Mouse (Mus musculus) liver, postnatal 0 days (tissue): ENCODE measurements at regions not wholly inside any gene's neighbourhood (a gene's known extent, or its start where the extent isn't known, plus 50 kb on each side); places are given as distances from the start of the nearest gene placed in this dataset.

Source experiments
- ATAC-seq: fragments of 200-750 bp; cut with Nextera tagmentation; 2 replicates; pipeline ENCODE4 v1.8.0; 2017; ENCODE audit warnings: mild to moderate bottlenecking, moderate library complexity
- DNase-seq: peaks from one replicate; pipeline ENCODE4 v3.0.0-alpha.2; 2016
- H3K27ac ChIP-seq: fragments of 300-500 bp; sonication (generic); 2 replicates; pipeline ENCODE4 v1.5.1; 2014; ENCODE audit warnings: antibody characterized with exemption, moderate library complexity, mild to moderate bottlenecking, low read depth
- H3K27me3 ChIP-seq: fragments of 300-500 bp; sonication (generic); 2 replicates; pipeline ENCODE4 v1.6.1; 2014; ENCODE audit warnings: low read length, control low read depth, mixed read lengths; ENCODE audit not compliant: insufficient read depth
- H3K36me3 ChIP-seq: fragments of 300-500 bp; sonication (generic); replicated peaks from 2 replicates; pipeline ENCODE4 v1.6.1; 2014; ENCODE audit warnings: mild to moderate bottlenecking, control low read depth, low read length, moderate library complexity, mixed read lengths; ENCODE audit not compliant: insufficient read depth
- H3K4me1 ChIP-seq: fragments of 300-500 bp; sonication (generic); 2 replicates; pipeline ENCODE4 v1.6.1; 2014; ENCODE audit warnings: antibody characterized with exemption, mild to moderate bottlenecking, control low read depth; ENCODE audit not compliant: insufficient read depth
- H3K4me2 ChIP-seq: fragments of 300-500 bp; sonication (generic); 2 replicates; pipeline ENCODE4 v1.6.1; 2014; ENCODE audit warnings: low read depth, mild to moderate bottlenecking, low read length, moderate library complexity, mixed read lengths
- H3K4me3 ChIP-seq: fragments of 300-500 bp; sonication (generic); 2 replicates; pipeline ENCODE4 v1.5.1; 2014; ENCODE audit warnings: low read depth, low read length
- H3K9ac ChIP-seq: fragments of 300-500 bp; sonication (generic); replicated peaks from 2 replicates; pipeline ENCODE4 v1.6.1; 2014; ENCODE audit warnings: mild to moderate bottlenecking, moderate library complexity
- H3K9me3 ChIP-seq: fragments of 300-500 bp; sonication (generic); 2 replicates; pipeline ENCODE4 v1.6.1; 2016; ENCODE audit warnings: mild to moderate bottlenecking, control low read depth, low read length, mixed read lengths
- CTCF ChIP-seq: sonication (generic); IDR thresholded peaks from 2 replicates; pipeline ENCODE4 v1.5.1; 2016; ENCODE audit warnings: antibody characterized with exemption, low read depth
- EP300 ChIP-seq: IDR thresholded peaks from 2 replicates; pipeline ENCODE4 v1.6.1; 2016; ENCODE audit warnings: antibody characterized with exemption, low read depth, mild to moderate bottlenecking
- WGBS: fragments of 180-500 bp; shearing (Covaris S2); extraction: QIAGEN DNeasy Blood & Tissue Kit; methylation state at CpG from one replicate; pipeline ENCODE4 v1.1.7; 2014; ENCODE audit not compliant: insufficient replicate concordance; 5-methylcytosine and 5-hydroxymethylcytosine counted together

DNA sequence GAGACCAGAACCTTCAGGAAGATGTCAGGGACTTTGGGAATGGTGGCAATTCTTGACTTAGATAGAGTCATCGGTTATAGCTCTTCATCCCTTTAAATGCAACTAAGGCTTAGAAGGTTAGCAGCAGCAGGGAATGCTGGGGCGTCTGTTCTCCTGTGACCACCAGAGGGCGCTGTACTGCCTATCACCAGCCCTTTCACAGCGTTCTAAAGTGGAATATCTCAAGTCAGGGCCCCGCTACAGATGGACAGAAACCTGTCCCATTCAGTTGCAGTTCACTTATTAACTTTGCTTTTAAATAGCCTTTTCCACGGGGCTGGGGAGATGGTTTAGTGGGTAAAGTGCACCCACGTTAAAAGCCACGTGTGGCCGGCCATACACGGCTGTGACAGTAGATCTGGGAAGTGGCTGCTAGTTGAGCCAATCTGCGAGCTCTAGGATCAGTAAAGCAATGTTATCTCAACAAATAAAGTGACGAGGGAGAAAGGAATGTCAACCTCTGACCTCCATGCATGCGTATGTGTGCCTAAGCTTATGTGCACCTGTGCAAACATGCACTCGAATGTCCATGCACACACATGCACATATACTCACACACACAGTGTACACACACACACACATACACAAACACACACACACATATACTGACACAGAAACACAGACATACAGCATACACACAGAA, 104.3 kb downstream of the Fam168b start:
- Histone ChIP-seq H3K4me2 (no peak overlapping the region), H3K36me3 (no peaks in the 10 kb centered on the region), H3K4me1 (no peaks in the 10 kb centered on the region), H3K27me3 (no peaks in the 10 kb centered on the region), H3K9me3 (no peaks in the 10 kb centered on the region), H3K9ac (no peak overlapping the region), H3K27ac (no peak overlapping the region), H3K4me3 (no peak overlapping the region)
- ATAC-seq (peak; percentile 90), DNase-seq (peak; percentile 66)
- peak; percentile 85 for TF ChIP-seq CTCF
- TF ChIP-seq EP300 = no peak
- 39% methylated on average over 14 of the region's 14 CpGs for WGBS

DNA sequence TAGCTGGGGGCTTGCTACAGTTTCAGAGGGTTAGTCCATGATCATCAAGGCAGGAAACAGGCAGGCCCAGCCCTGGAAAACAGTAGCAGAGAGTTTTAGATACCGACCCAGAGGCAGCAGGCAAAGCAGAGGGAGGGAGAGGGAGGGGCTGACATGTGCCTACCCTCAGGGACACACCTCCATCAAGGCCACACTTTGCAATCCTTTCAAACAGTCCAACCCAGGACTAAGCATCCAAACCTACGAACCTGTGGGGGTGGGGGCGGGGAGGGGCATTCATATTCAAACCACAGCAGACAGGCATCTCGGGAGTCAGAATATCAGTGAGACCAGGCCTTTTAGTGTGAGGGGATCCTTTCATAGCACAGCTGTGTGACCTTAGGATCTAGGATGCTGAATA, 103.2 kb downstream of the Fam168b start:
- H3K27ac ChIP-seq = no peak overlapping the region
- no peaks in the 10 kb centered on the region for H3K9me3 ChIP-seq
- TF ChIP-seq EP300 (no peak), CTCF (no peak)
- no peak overlapping the region for H3K4me3 ChIP-seq
- WGBS = 68% methylated on average over 4 of the region's 4 CpGs
- H3K4me2 ChIP-seq = no peak overlapping the region
- no peaks in the 10 kb centered on the region for H3K4me1 ChIP-seq
- ATAC-seq = no peak
- H3K9ac ChIP-seq = no peak overlapping the region
- no peaks in the 10 kb centered on the region for H3K36me3 ChIP-seq
- DNase-seq = no peak
- H3K27me3 ChIP-seq = no peaks in the 10 kb centered on the region

DNA sequence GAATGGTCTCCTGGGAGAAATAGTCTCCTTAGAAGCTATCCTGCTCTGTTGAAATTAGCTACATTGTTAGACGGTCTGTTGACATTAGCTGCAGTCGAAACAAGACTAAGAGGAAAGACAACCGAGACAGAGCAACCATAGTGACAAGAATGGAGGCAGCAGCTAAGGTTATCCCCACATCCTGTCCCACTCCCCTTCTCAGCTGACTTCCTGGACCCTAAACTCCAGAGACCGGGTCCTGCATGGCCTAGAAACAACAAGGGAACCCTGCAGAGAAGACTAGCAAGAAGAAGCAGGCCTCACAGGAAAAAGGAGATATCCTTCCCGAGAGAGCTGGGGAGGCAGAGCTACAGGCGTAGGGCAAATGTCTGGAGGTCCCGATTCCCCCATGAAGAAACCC, 102.0 kb downstream of the Fam168b start:
- Histone ChIP-seq H3K36me3 (no peaks in the 10 kb centered on the region), H3K27ac (no peak overlapping the region), H3K9ac (no peak overlapping the region), H3K27me3 (no peaks in the 10 kb centered on the region), H3K4me2 (no peak overlapping the region), H3K4me1 (no peaks in the 10 kb centered on the region), H3K4me3 (no peak overlapping the region), H3K9me3 (no peaks in the 10 kb centered on the region)
- no peak for TF ChIP-seq CTCF
- no peak for TF ChIP-seq EP300
- WGBS = 53% methylated on average over 7 of the region's 7 CpGs
- ATAC-seq (no peak), DNase-seq (no peak)

DNA sequence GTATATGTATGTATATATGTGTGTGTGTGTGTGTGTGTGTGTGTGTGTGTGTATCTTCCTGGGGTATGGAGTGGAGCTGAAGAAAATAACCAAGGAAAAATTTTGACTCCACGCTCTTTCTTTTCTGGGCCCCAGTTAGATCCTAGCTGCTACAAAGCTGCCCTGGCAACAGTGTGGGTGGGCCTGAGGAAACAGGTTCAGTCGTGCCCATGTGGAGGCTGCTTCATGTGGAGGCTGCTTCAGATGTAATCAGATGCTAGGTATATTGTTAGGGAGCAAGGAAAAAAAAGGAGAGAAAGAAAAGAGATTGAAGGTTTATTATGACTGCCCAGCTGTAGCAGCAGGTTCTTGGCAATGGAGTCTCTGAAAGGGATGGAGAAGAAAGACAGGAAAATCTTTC, 100.6 kb downstream of the Fam168b start:
- TF ChIP-seq EP300 = no peak
- TF ChIP-seq CTCF = no peak
- no peak overlapping the region for H3K27ac ChIP-seq
- DNase-seq = no peak
- no peak overlapping the region for H3K4me2 ChIP-seq
- WGBS = 54% methylated on average over 2 of the region's 2 CpGs
- H3K4me3 ChIP-seq = no peak overlapping the region
- H3K9me3 ChIP-seq = no peaks in the 10 kb centered on the region
- no peaks in the 10 kb centered on the region for H3K4me1 ChIP-seq
- ATAC-seq = no peak
- no peak overlapping the region for H3K9ac ChIP-seq
- no peaks in the 10 kb centered on the region for H3K27me3 ChIP-seq
- H3K36me3 ChIP-seq = no peaks in the 10 kb centered on the region

DNA sequence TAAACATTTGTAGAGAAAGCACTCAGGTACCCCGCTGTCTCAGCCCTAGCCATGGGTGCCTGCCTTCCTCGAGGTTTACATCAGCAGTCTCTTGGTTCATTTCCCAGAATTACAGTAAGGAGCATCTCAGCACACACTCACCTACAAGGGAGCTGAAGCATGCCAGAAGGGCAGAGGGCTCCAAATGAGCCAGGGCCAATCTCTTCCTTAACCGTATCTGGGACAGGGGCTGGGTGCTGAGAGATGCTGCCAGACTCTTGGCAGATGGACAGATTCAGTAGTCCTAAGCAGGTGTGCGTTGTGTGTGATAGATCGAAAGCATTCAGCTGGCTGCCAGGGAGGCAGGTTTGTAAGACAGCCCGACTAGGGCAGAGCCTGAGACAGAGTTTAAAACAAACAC, 97.0 kb downstream of the Fam168b start:
- no peak for TF ChIP-seq EP300
- TF ChIP-seq CTCF = no peak
- Histone ChIP-seq H3K27me3 (peaks cover 21% of the 10 kb centered on the region), H3K4me3 (no peak overlapping the region), H3K4me2 (no peak overlapping the region), H3K4me1 (no peaks in the 10 kb centered on the region), H3K27ac (no peak overlapping the region), H3K9me3 (no peaks in the 10 kb centered on the region), H3K36me3 (no peaks in the 10 kb centered on the region), H3K9ac (no peak overlapping the region)
- DNase-seq = no peak
- WGBS = 54% methylated on average over 6 of the region's 6 CpGs
- no peak for ATAC-seq

DNA sequence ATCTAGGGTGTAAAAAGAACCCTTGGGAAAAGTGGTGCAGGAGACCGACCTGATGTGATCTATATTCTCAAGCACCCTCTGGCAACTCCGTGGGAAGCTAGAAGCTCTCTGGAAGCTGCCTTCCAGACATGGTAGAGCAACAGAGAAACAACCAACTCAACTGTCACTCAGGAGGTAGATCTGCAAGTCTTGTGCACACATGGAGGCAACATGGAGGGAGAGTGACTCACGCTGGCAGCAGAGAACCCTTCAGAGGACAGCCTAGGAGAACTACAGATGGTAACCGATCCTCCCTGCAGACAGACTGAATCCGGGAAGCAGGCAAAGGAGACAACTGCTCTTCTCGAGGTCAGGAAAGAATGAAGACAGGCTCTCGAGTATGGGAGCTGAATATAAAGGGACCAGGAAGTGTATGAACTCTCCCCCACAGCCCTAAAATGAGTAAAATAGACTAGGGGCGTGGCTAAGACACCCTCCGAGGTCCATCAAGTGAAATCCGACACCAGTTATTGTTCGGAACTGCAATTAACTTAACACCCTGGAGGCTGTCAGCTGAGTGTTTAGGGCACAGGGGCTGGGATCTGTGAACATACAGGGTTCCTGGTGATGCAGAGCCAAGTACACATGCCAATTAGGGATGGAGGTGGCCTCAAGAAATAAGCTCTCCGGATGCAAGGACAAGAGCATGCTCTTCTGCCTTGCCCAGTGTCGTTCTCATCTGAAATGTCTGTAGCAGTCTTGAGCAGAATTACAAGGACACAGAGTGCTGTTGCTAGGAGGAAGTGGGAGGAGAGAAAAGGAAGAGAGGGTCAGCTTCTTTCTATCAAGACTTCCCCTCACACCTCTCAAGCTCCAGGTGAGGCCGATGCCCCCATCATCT, 93.5 kb downstream of the Fam168b start:
- TF ChIP-seq CTCF (no peak), EP300 (no peak)
- DNase-seq (no peak), ATAC-seq (no peak)
- no peak overlapping the region for H3K4me2 ChIP-seq
- H3K9ac ChIP-seq = no peak overlapping the region
- H3K27me3 ChIP-seq = peaks cover 36% of the 10 kb centered on the region
- 10% methylated on average over 14 of the region's 14 CpGs for WGBS
- no peaks in the 10 kb centered on the region for H3K4me1 ChIP-seq
- H3K27ac ChIP-seq = no peak overlapping the region
- H3K9me3 ChIP-seq = no peaks in the 10 kb centered on the region
- no peak overlapping the region for H3K4me3 ChIP-seq
- H3K36me3 ChIP-seq = no peaks in the 10 kb centered on the region
